In the genomic region with DNA sequence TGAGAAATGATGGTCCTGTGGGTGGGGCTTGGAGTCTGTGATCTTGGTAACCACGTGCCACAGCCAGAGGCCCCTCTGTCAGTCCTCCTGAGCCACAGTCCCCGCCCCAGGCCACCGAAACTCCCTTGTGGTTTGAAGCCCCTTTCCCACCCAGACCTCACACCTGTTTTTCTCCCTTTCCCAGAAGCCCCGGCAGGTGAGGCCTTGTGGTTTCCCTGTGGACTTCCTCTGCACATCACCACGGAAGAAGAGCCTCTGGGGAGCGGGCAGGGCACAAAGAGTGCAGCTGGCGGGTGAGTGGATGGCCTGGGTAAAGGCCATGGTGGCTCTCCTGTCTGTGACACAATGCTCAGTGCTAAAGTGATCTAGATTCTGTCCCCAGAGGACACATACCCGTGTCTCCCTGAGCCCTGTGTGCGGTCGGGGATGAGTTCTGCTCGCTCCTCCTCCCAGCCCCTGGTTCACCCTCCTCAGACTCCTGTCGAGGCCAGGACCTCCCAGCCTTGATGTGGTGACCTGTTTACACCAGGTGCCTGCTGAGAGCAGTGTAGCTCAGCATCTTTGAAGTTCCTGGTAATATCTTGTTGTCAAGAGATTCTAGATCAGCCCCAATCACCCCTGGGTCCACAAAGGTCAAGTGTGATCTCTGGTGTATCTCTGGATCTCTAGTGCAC, we compare ENCODE assay signal across 9 mouse cellular contexts. TPM values are rescaled to one million over a fixed set of nuclear protein-coding genes. Genes with fewer than 3 reads are reported as not detected.
DNase-seq lines count a peak whose midpoint lies in the region; ATAC-seq and TF ChIP-seq lines count a peak whose summit lies in the region.
"Had no signal": no experiment of that assay in that cellular context is flagged by ENCODE, and none has a peak within 500 bp of the region (broad histone marks: within the 10 kb centered on the region; RNA-seq: fewer than 3 reads in every experiment).

No protein-coding gene starts in this region.

- DNase-seq in lung, embryonic 14.5 days: no peak
- no peak for DNase-seq in lung, adult 2 months
- DNase-seq in hindbrain, postnatal 0 days (ENCODE audit: low spot score): no peak
- no peak for DNase-seq in midbrain, embryonic 14.5 days
- peak; percentile 88 to 97 for DNase-seq in thymus, postnatal 10 days (ENCODE audit: low spot score in 2 of 2)
- no peak for DNase-seq in kidney, postnatal 25 days
- no peak for DNase-seq in left cerebral cortex, postnatal 36 days (ENCODE audit: low spot score in 2 of 2)
- no peak for DNase-seq in ovary, adult 18-20 months (ENCODE audit: low spot score)

- no peak for TF ChIP-seq CTCF in lung, embryonic 14.5 days (IDR thresholded peaks at IDR 0.05; ENCODE audit: low read depth)
- TF ChIP-seq CTCF in lung, adult 2 months (IDR thresholded peaks at IDR 0.05; ENCODE audit: insufficient read depth, low read length): no peak
- no peak for TF ChIP-seq CTCF in hindbrain, postnatal 0 days (IDR thresholded peaks at IDR 0.05; ENCODE audit: low read depth)

- 51% methylated on average over 12 of the region's 12 CpGs for WGBS in lung, embryonic 14.5 days
- WGBS in lung, adult 2 months: 61% methylated on average over 12 of the region's 12 CpGs
- 70% methylated on average over 12 of the region's 12 CpGs for WGBS in hindbrain, postnatal 0 days
- WGBS in midbrain, embryonic 14.5 days: 64% methylated on average over 12 of the region's 12 CpGs

- no peaks in the 10 kb centered on the region for H3K9me3 ChIP-seq in lung, embryonic 14.5 days (ENCODE audit: low read depth, low read length)
- no peaks in the 10 kb centered on the region for H3K9me3 ChIP-seq in hindbrain, postnatal 0 days (ENCODE audit: low read length)
- no peaks in the 10 kb centered on the region for H3K9me3 ChIP-seq in midbrain, embryonic 14.5 days (ENCODE audit: control insufficient read depth, low read length)
- H3K9me3 ChIP-seq: liver, embryonic 15.5 days had no signal

- H3K4me1 ChIP-seq in lung, embryonic 14.5 days (ENCODE audit: insufficient read depth): no peaks in the 10 kb centered on the region
- peaks cover 6% of the 10 kb centered on the region for H3K4me1 ChIP-seq in lung, adult 2 months (ENCODE audit: control insufficient read depth, insufficient read depth, low read length)
- 0 out of 2 replicates have a peak, but pooled peaks cover 3% of the 10 kb centered on the region for H3K4me1 ChIP-seq in hindbrain, postnatal 0 days (ENCODE audit: insufficient read depth, low read length)
- peaks cover 10% of the 10 kb centered on the region for H3K4me1 ChIP-seq in midbrain, embryonic 14.5 days (ENCODE audit: control insufficient read depth, insufficient read depth, low read length)

- peak overlapping the region; percentile 88; the same call in 1 of the 2 replicates for H3K4me2 ChIP-seq in lung, embryonic 14.5 days
- H3K4me2 ChIP-seq in hindbrain, postnatal 0 days (ENCODE audit: low read depth, low read length): peak overlapping the region; percentile 96; the same call in 1 of the 2 replicates
- peak overlapping the region; percentile 97; the same call in 1 of the 2 replicates for H3K4me2 ChIP-seq in midbrain, embryonic 14.5 days (ENCODE audit: low read length)

- no peak overlapping the region for H3K27ac ChIP-seq in lung, embryonic 14.5 days (ENCODE audit: low read depth)
- H3K27ac ChIP-seq in hindbrain, postnatal 0 days: no peak overlapping the region
- H3K27ac ChIP-seq in midbrain, embryonic 14.5 days (replicated peaks; ENCODE audit: low read depth, low read length): no peak overlapping the region
- H3K27ac ChIP-seq: liver, embryonic 15.5 days had no signal

- intact Hi-C loops in left cerebral cortex, postnatal 36 days (cut with DNase I): loop anchor here (2.0 to 10.0 kb wide), 5 partner anchors 97 to 353 kb away; a partner anchor contains a TSS

- H3K36me3 ChIP-seq in lung, embryonic 14.5 days (ENCODE audit: insufficient read depth): no peaks in the 10 kb centered on the region
- H3K36me3 ChIP-seq in hindbrain, postnatal 0 days (ENCODE audit: insufficient read depth, low read length): no peaks in the 10 kb centered on the region
- no peaks in the 10 kb centered on the region for H3K36me3 ChIP-seq in midbrain, embryonic 14.5 days (ENCODE audit: control insufficient read depth, insufficient read depth, low read length)
- H3K36me3 ChIP-seq: liver, embryonic 15.5 days had no signal

- H3K9ac ChIP-seq in lung, embryonic 14.5 days: no peak overlapping the region; the same call in 1 of the 2 replicates
- no peak overlapping the region for H3K9ac ChIP-seq in hindbrain, postnatal 0 days (replicated peaks; ENCODE audit: low read length)
- H3K9ac ChIP-seq in midbrain, embryonic 14.5 days (replicated peaks; ENCODE audit: low read length): no peak overlapping the region

- ATAC-seq in lung, embryonic 14.5 days (ENCODE audit: insufficient read depth): no peak
- no peak for ATAC-seq in hindbrain, postnatal 0 days
- ATAC-seq in midbrain, embryonic 14.5 days (ENCODE audit: low FRiP score, low TSS enrichment): no peak

- no peaks in the 10 kb centered on the region for H3K27me3 ChIP-seq in lung, embryonic 14.5 days (ENCODE audit: insufficient read depth, low read length)
- no peaks in the 10 kb centered on the region for H3K27me3 ChIP-seq in hindbrain, postnatal 0 days (ENCODE audit: insufficient read depth, low read length)
- H3K27me3 ChIP-seq in midbrain, embryonic 14.5 days (ENCODE audit: control insufficient read depth, insufficient read depth, low read length): no peaks in the 10 kb centered on the region

- no peak overlapping the region for H3K4me3 ChIP-seq in lung, embryonic 14.5 days (ENCODE audit: low read depth, low read length)
- H3K4me3 ChIP-seq in lung, adult 2 months (replicated peaks; ENCODE audit: extremely low read depth, low read depth, low read length): no peak overlapping the region
- no peak overlapping the region for H3K4me3 ChIP-seq in hindbrain, postnatal 0 days (ENCODE audit: low read length)
- no peak overlapping the region; the same call in 1 of the 2 replicates for H3K4me3 ChIP-seq in midbrain, embryonic 14.5 days (replicated peaks; ENCODE audit: low read depth, low read length)

- no peak for TF ChIP-seq POLR2A in lung, adult 2 months (IDR thresholded peaks at IDR 0.05; ENCODE audit: borderline replicate concordance, extremely low read depth, low read depth, low read length)

RNA-seq across cellular contexts. Expression of a gene that starts 1.2 kb away (rescaled TPM):
- polyA plus RNA-seq in lung, embryonic 14.5 days (2014; fragmentation: Nextera tagmentation; extraction: Ambion mirVana): 3.4 and 3.7 TPM in 2 replicates
- 11.7 and 15.5 TPM in 2 replicates for polyA plus RNA-seq in lung, adult 2 months (2012; rRNA removed)
- total RNA-seq in hindbrain, postnatal 0 days (2014; rRNA removed): 1.9 and 4.7 TPM in 2 replicates
- 2.0 and 3.4 TPM in 2 replicates for polyA plus RNA-seq in hindbrain, postnatal 0 days (2015; fragmentation: Nextera tagmentation; extraction: Ambion mirVana)
- polyA plus RNA-seq in midbrain, embryonic 14.5 days (2014; fragmentation: Nextera tagmentation; extraction: Ambion mirVana): 2.3 and 3.1 TPM in 2 replicates
- total RNA-seq in left cerebral cortex, postnatal 36 days (2021): 1 to 10 TPM; 3.4 to 7.2 TPM

RNA-seq across cellular contexts. Expression of a gene that starts 11.5 kb away (rescaled TPM):
- polyA plus RNA-seq in lung, embryonic 14.5 days (2014; fragmentation: Nextera tagmentation; extraction: Ambion mirVana): not detected in 2 replicates
- polyA plus RNA-seq in lung, adult 2 months (2012; rRNA removed): not detected in 2 replicates
- 0.31 and 0.58 TPM in 2 replicates for total RNA-seq in hindbrain, postnatal 0 days (2014; rRNA removed)
- 0.09 TPM in 1 of 2 replicates, not detected in the other for polyA plus RNA-seq in hindbrain, postnatal 0 days (2015; fragmentation: Nextera tagmentation; extraction: Ambion mirVana)
- polyA plus RNA-seq in midbrain, embryonic 14.5 days (2014; fragmentation: Nextera tagmentation; extraction: Ambion mirVana): not detected in 2 replicates
- total RNA-seq in left cerebral cortex, postnatal 36 days (2021): not detected
- polyA plus RNA-seq: liver, embryonic 15.5 days had no signal

RNA-seq across cellular contexts. Expression of a gene that starts 23.0 kb away (rescaled TPM):
- polyA plus RNA-seq in lung, embryonic 14.5 days (2014; fragmentation: Nextera tagmentation; extraction: Ambion mirVana): 395 and 399 TPM in 2 replicates
- 1.4 and 2.5 TPM in 2 replicates for polyA plus RNA-seq in lung, adult 2 months (2012; rRNA removed)
- 5.6 and 14.6 TPM in 2 replicates for total RNA-seq in hindbrain, postnatal 0 days (2014; rRNA removed)
- 45.3 and 50.4 TPM in 2 replicates for polyA plus RNA-seq in hindbrain, postnatal 0 days (2015; fragmentation: Nextera tagmentation; extraction: Ambion mirVana)
- polyA plus RNA-seq in midbrain, embryonic 14.5 days (2014; fragmentation: Nextera tagmentation; extraction: Ambion mirVana): 27.9 and 50.1 TPM in 2 replicates
- 1 to 10 TPM in 1 of 2 experiments, under 1 TPM in 1; 0.66 to 1.5 TPM for total RNA-seq in left cerebral cortex, postnatal 36 days (2021)

RNA-seq across cellular contexts. Expression of a gene that starts 46.2 kb away (rescaled TPM):
- 144 and 158 TPM in 2 replicates for polyA plus RNA-seq in lung, embryonic 14.5 days (2014; fragmentation: Nextera tagmentation; extraction: Ambion mirVana)
- 7.3 and 11.5 TPM in 2 replicates for polyA plus RNA-seq in lung, adult 2 months (2012; rRNA removed)
- total RNA-seq in hindbrain, postnatal 0 days (2014; rRNA removed): 26.1 and 31.5 TPM in 2 replicates
- 21.2 and 25.0 TPM in 2 replicates for polyA plus RNA-seq in hindbrain, postnatal 0 days (2015; fragmentation: Nextera tagmentation; extraction: Ambion mirVana)
- 12.8 and 18.0 TPM in 2 replicates for polyA plus RNA-seq in midbrain, embryonic 14.5 days (2014; fragmentation: Nextera tagmentation; extraction: Ambion mirVana)
- total RNA-seq in left cerebral cortex, postnatal 36 days (2021): 1 to 10 TPM in 1 of 2 experiments, under 1 TPM in 1; 0.39 to 1.3 TPM

RNA-seq across cellular contexts. Expression of a gene that starts 46.3 kb away (rescaled TPM):
- 4.6 TPM in 2 replicates for polyA plus RNA-seq in lung, embryonic 14.5 days (2014; fragmentation: Nextera tagmentation; extraction: Ambion mirVana)
- polyA plus RNA-seq in lung, adult 2 months (2012; rRNA removed): 4.3 and 6.0 TPM in 2 replicates
- total RNA-seq in hindbrain, postnatal 0 days (2014; rRNA removed): 4.8 and 7.5 TPM in 2 replicates
- 7.9 and 9.0 TPM in 2 replicates for polyA plus RNA-seq in hindbrain, postnatal 0 days (2015; fragmentation: Nextera tagmentation; extraction: Ambion mirVana)
- 4.1 TPM in 2 replicates for polyA plus RNA-seq in midbrain, embryonic 14.5 days (2014; fragmentation: Nextera tagmentation; extraction: Ambion mirVana)
- total RNA-seq in left cerebral cortex, postnatal 36 days (2021): 1 to 10 TPM; 5.4 to 7.2 TPM

Comparison
In these comparisons a context has a peak if more than half of its experiments do, and no peak if none do; other contexts are left out.
1. DNase-seq: peak in thymus, postnatal 10 days (2 of 2); none in lung, embryonic 14.5 days (single experiment), lung, adult 2 months (single experiment), hindbrain, postnatal 0 days (single experiment), midbrain, embryonic 14.5 days (single experiment), kidney, postnatal 25 days (0 of 2), left cerebral cortex, postnatal 36 days (0 of 2) and ovary, adult 18-20 months (single experiment).
2. Peak in every context shown above with its lines, with median percentiles within 50 percentile points of each other: H3K4me2 ChIP-seq.